Comparison of ENCODE assay signal across 12 mouse cellular contexts in the genomic region with DNA sequence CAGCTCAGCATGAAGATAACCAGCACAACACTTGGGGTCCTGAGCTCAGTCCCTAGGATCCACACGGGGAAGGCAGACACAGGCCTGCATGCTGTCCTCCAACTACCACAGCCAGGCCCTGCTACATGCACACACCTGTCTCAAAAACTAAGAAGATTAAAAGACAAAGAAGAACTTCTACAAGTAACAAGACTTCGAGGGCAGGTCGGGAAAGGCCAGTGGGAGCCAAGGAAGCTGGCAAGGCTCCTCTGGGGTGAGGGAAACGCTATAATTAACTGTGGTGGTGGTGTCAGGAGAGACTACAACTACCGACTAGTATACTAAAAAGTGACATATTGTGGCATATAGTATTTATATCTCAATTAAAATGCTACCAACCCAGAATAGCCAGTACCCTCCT.
"Had no signal": no experiment of that assay in that cellular context is flagged by ENCODE, and none has a peak within 500 bp of the region (broad histone marks: within the 10 kb centered on the region; RNA-seq: fewer than 3 reads in every experiment).

No protein-coding gene starts in this region.

- H3K27me3 ChIP-seq: liver, embryonic 15.5 days; midbrain, embryonic 13.5 days had no signal

- DNase-seq: kidney, postnatal 25 days; layer of hippocampus, adult 9-11 months; lung, adult 2 months; lung, postnatal 36 days; right cerebral cortex, postnatal 14 days; thymus, adult 18-20 months; thymus, postnatal 14 days had no signal

- H3K36me3 ChIP-seq: limb, embryonic 10.5 days; liver, embryonic 15.5 days; midbrain, embryonic 13.5 days had no signal

- H3K4me2 ChIP-seq: liver, embryonic 11.5 days; liver, embryonic 15.5 days; midbrain, embryonic 13.5 days had no signal

- H3K9ac ChIP-seq: liver, embryonic 15.5 days; midbrain, embryonic 13.5 days had no signal

- ATAC-seq: lung, postnatal 0 days; midbrain, embryonic 13.5 days had no signal

- H3K4me3 ChIP-seq: limb, embryonic 10.5 days; liver, embryonic 15.5 days; midbrain, embryonic 13.5 days had no signal

- H3K9me3 ChIP-seq: limb, embryonic 10.5 days; liver, embryonic 15.5 days; midbrain, embryonic 13.5 days had no signal

- H3K27ac ChIP-seq: liver, embryonic 15.5 days; midbrain, embryonic 13.5 days had no signal
